Comparison of ENCODE assay signal across 10 mouse cellular contexts in genomic region chr14:22807324-22807723, GRCm38 (mm10).
DNase-seq lines count a peak whose midpoint lies in the region; ATAC-seq lines count a peak whose summit lies in the region.
"Had no signal": no experiment of that assay in that cellular context is flagged by ENCODE, and none has a peak within 500 bp of the region (broad histone marks: within the 10 kb centered on the region; RNA-seq: fewer than 3 reads in every experiment).

No protein-coding gene starts in this region.

- peak overlapping the region; percentile 49; the same call in 1 of the 2 replicates for H3K4me2 ChIP-seq in kidney, embryonic 16.5 days (replicated peaks; ENCODE audit: low read depth, low read length)
- peak overlapping the region; percentile 17; the same call in 1 of the 2 replicates for H3K4me2 ChIP-seq in hindbrain, embryonic 16.5 days (ENCODE audit: low read length)
- peak overlapping the region; percentile 52 for H3K4me2 ChIP-seq in neural tube, embryonic 13.5 days

- 4% methylated on average over 3 of the region's 3 CpGs for WGBS in kidney, embryonic 16.5 days
- 16% methylated on average over 3 of the region's 3 CpGs for WGBS in hindbrain, embryonic 16.5 days
- WGBS in neural tube, embryonic 13.5 days, result 2% methylated on average over 3 of the region's 3 CpGs

- H3K4me1 ChIP-seq in kidney, embryonic 16.5 days (ENCODE audit: insufficient read depth, low read length), result peaks cover 58% of the 10 kb centered on the region
- H3K4me1 ChIP-seq in hindbrain, embryonic 16.5 days (ENCODE audit: control insufficient read depth, insufficient read depth, low read depth, low read length), result peaks cover 7% of the 10 kb centered on the region
- peaks cover 37% of the 10 kb centered on the region for H3K4me1 ChIP-seq in neural tube, embryonic 13.5 days (replicated peaks)

- peak; percentile 42 for DNase-seq in adrenal gland, adult 2 months
- no peak for DNase-seq in adrenal gland, adult 18-20 months (ENCODE audit: low spot score in 2 of 2)
- DNase-seq in kidney, adult 11 months, result no peak
- no peak for DNase-seq in left cerebral cortex, adult 9 months (ENCODE audit: low spot score in 2 of 2)
- no peak for DNase-seq in layer of hippocampus, adult 9-11 months
- DNase-seq: cerebellum, adult 11-12 months; thymus, postnatal 4 days had no signal

- no peaks in the 10 kb centered on the region for H3K9me3 ChIP-seq in kidney, embryonic 16.5 days (ENCODE audit: low read length)
- H3K9me3 ChIP-seq in hindbrain, embryonic 16.5 days (ENCODE audit: control insufficient read depth, low read length), result no peaks in the 10 kb centered on the region
- H3K9me3 ChIP-seq in neural tube, embryonic 13.5 days, result no peaks in the 10 kb centered on the region

- H3K27me3 ChIP-seq in kidney, embryonic 16.5 days (ENCODE audit: insufficient read depth, low read length), result no peaks in the 10 kb centered on the region
- peaks cover 3% of the 10 kb centered on the region; the same call in 1 of the 2 replicates for H3K27me3 ChIP-seq in hindbrain, embryonic 16.5 days (replicated peaks; ENCODE audit: control insufficient read depth, insufficient read depth, low read length)
- H3K27me3 ChIP-seq in neural tube, embryonic 13.5 days, result peaks cover 12% of the 10 kb centered on the region

- no peak overlapping the region for H3K4me3 ChIP-seq in kidney, embryonic 16.5 days (ENCODE audit: low read length)
- H3K4me3 ChIP-seq in hindbrain, embryonic 16.5 days (ENCODE audit: low read length), result no peak overlapping the region
- H3K4me3 ChIP-seq in neural tube, embryonic 13.5 days, result no peak overlapping the region

- ATAC-seq in kidney, embryonic 16.5 days (ENCODE audit: low FRiP score, low TSS enrichment), result peak; percentile 61; the same call in 1 of the 2 replicates
- no peak for ATAC-seq in hindbrain, embryonic 16.5 days
- ATAC-seq in neural tube, embryonic 13.5 days (ENCODE audit: low read depth), result no peak

- H3K36me3 ChIP-seq in kidney, embryonic 16.5 days (ENCODE audit: insufficient read depth, low read length), result no peaks in the 10 kb centered on the region
- H3K36me3 ChIP-seq in hindbrain, embryonic 16.5 days (ENCODE audit: control insufficient read depth, insufficient read depth, low read length), result no peaks in the 10 kb centered on the region
- no peaks in the 10 kb centered on the region for H3K36me3 ChIP-seq in neural tube, embryonic 13.5 days

- H3K27ac ChIP-seq in kidney, embryonic 16.5 days (ENCODE audit: low read length), result peak overlapping the region; percentile 91
- H3K27ac ChIP-seq in hindbrain, embryonic 16.5 days (ENCODE audit: low read depth, low read length), result no peak overlapping the region
- 0 out of 2 replicates have a peak overlapping the region, but pooled peaks have one; percentile 25 for H3K27ac ChIP-seq in neural tube, embryonic 13.5 days (replicated peaks)

- peak overlapping the region; percentile 53 for H3K9ac ChIP-seq in kidney, embryonic 16.5 days (replicated peaks; ENCODE audit: low read length)
- no peak overlapping the region for H3K9ac ChIP-seq in hindbrain, embryonic 16.5 days (ENCODE audit: low read depth, low read length)
- no peak overlapping the region for H3K9ac ChIP-seq in neural tube, embryonic 13.5 days
